Mouse (Mus musculus) spleen, adult 2 months (tissue): ENCODE measurements around the gene Mapk14. TPM values are rescaled to one million over a fixed set of nuclear protein-coding genes. Genes with fewer than 3 reads are reported as not detected.
A peak's percentile ranks its signal among the peaks of the same experiment; 100 is the strongest.

Experiments used
- DNase-seq, 2 experiments: peaks; one replicate each; pipeline versions ENCODE4 v3.0.0 to v3.0.0-alpha.2; 2012 to 2021; ENCODE audit warnings: low spot score in 2 of 2, low read depth in 1 of 2
- H3K27ac ChIP-seq: fragments of 200-500 bp; 2 replicates; pipeline ENCODE4 v1.5.1; 2012; ENCODE audit warnings: low read length, inconsistent platforms; ENCODE audit not compliant: insufficient read depth
- H3K27me3 ChIP-seq: fragments of 200-500 bp; 2 replicates; pipeline ENCODE4 v1.6.1; 2012; ENCODE audit warnings: mild to moderate bottlenecking, moderate library complexity, low read length, inconsistent platforms; ENCODE audit not compliant: control insufficient read depth, insufficient read depth
- H3K36me3 ChIP-seq: fragments of 200-500 bp; 2 replicates; pipeline ENCODE4 v1.6.1; 2012; ENCODE audit warnings: mild to moderate bottlenecking, low read length, inconsistent platforms; ENCODE audit not compliant: control insufficient read depth, insufficient read depth
- H3K4me1 ChIP-seq: fragments of 200-500 bp; 2 replicates; pipeline ENCODE4 v1.6.1; 2011; ENCODE audit warnings: inconsistent platforms; ENCODE audit not compliant: control insufficient read depth, insufficient read depth, insufficient read length
- H3K4me3 ChIP-seq: fragments of 200-500 bp; 2 replicates; pipeline ENCODE4 v1.5.1; 2011; ENCODE audit warnings: mild to moderate bottlenecking, inconsistent platforms; ENCODE audit not compliant: insufficient read depth, insufficient read length; ENCODE audit errors: extremely low read depth
- CTCF ChIP-seq: fragments of 200-500 bp; IDR thresholded peaks from 2 replicates; pipeline ENCODE4 v1.5.1; 2011; ENCODE audit warnings: mild to moderate bottlenecking, inconsistent platforms; ENCODE audit not compliant: insufficient read depth, insufficient read length, insufficient replicate concordance; ENCODE audit errors: extremely low read depth
- POLR2A ChIP-seq: fragments of 200-500 bp; IDR thresholded peaks from 2 replicates; pipeline ENCODE4 v1.6.1; 2011; ENCODE audit warnings: low read depth, low read length, inconsistent platforms
- WGBS: fragments of 180-500 bp; shearing (Covaris S2); methylation state at CpG from one replicate; pipeline ENCODE4 v1.1.7; 2018; 5-methylcytosine and 5-hydroxymethylcytosine counted together
- polyA plus RNA-seq: library from polyadenylated mRNA; depleted of rRNA; stranded (reverse); fragments of >200 nt; gene quantifications from 2 replicates; pipeline ENCODE4 v1.2.3, GENCODE M21; 2012

The Mapk14 gene
- polyA plus RNA-seq, 1 experiment: 83.1 TPM

- DNase-seq: no peak
- no peak overlapping the region for H3K27ac ChIP-seq
- 27% methylated on average over 1 of the region's 1 CpGs for whole genome bisulfite sequencing
- peaks cover 8% of the 10 kb centered on the region for H3K4me1 ChIP-seq
- H3K27me3 ChIP-seq: no peaks in the 10 kb centered on the region
- TF ChIP-seq CTCF: no peak
- TF ChIP-seq POLR2A: no peak
- H3K4me3 ChIP-seq: no peak overlapping the region
- H3K36me3 ChIP-seq: no peaks in the 10 kb centered on the region
These were observed 15.6 kb downstream of the Mapk14 start for GRCm38 (mm10) chr17:28706697-28707096.

GRCm38 (mm10) chr17:28707136-28707627 lies 16.1 kb downstream of the Mapk14 start:
- WGBS: 74% methylated on average over 3 of the region's 3 CpGs
- TF ChIP-seq CTCF (no peak), POLR2A (no peak)
- Histone ChIP-seq H3K4me1 (peaks cover 6% of the 10 kb centered on the region), H3K36me3 (no peaks in the 10 kb centered on the region), H3K27ac (no peak overlapping the region), H3K4me3 (no peak overlapping the region), H3K27me3 (no peaks in the 10 kb centered on the region)
- no peak for DNase-seq

- H3K4me1 ChIP-seq: peaks cover 8% of the 10 kb centered on the region
These were observed 16.7 kb downstream of the Mapk14 start for GRCm38 (mm10) chr17:28707816-28708215.

GRCm38 (mm10) chr17:28708989-28709388 lies 17.9 kb downstream of the Mapk14 start:
- no peaks in the 10 kb centered on the region for H3K27me3 ChIP-seq
- DNase-seq: no peak
- no peak overlapping the region for H3K4me3 ChIP-seq
- H3K27ac ChIP-seq: no peak overlapping the region
- no peak for TF ChIP-seq POLR2A
- TF ChIP-seq CTCF: no peak
- WGBS: 22% methylated on average over 2 of the region's 2 CpGs
- peaks cover 8% of the 10 kb centered on the region; the same call in 1 of the 2 replicates for H3K4me1 ChIP-seq
- peaks cover 3% of the 10 kb centered on the region; the same call in 1 of the 2 replicates for H3K36me3 ChIP-seq

More at GRCm38 (mm10) chr17:28707816-28708215, 16.7 kb downstream of the Mapk14 start:
- WGBS: 81% methylated on average over 2 of the region's 2 CpGs
- H3K36me3 ChIP-seq: no peaks in the 10 kb centered on the region
- no peak overlapping the region for H3K4me3 ChIP-seq
- H3K27me3 ChIP-seq: no peaks in the 10 kb centered on the region
- DNase-seq: no peak
- H3K27ac ChIP-seq: no peak overlapping the region
- TF ChIP-seq CTCF (no peak), POLR2A (no peak)

- peaks cover 8% of the 10 kb centered on the region; the same call in 1 of the 2 replicates for H3K4me1 ChIP-seq
- no peak for TF ChIP-seq POLR2A
- TF ChIP-seq CTCF: no peak
- no peak for DNase-seq
- H3K36me3 ChIP-seq: peaks cover 7% of the 10 kb centered on the region; the same call in 1 of the 2 replicates
- peak overlapping the region; percentile 63 for H3K27ac ChIP-seq
- H3K27me3 ChIP-seq: no peaks in the 10 kb centered on the region
- 59% methylated on average over 8 of the region's 8 CpGs for WGBS
- H3K4me3 ChIP-seq: no peak overlapping the region
These were observed 18.6 kb downstream of the Mapk14 start for GRCm38 (mm10) chr17:28709552-28710290.

GRCm38 (mm10) chr17:28710291-28710688 lies 19.2 kb downstream of the Mapk14 start:
- Histone ChIP-seq H3K4me3 (no peak overlapping the region), H3K27me3 (no peaks in the 10 kb centered on the region), H3K4me1 (peaks cover 8% of the 10 kb centered on the region; the same call in 1 of the 2 replicates), H3K27ac (no peak overlapping the region), H3K36me3 (peaks cover 10% of the 10 kb centered on the region)
- TF ChIP-seq POLR2A (no peak), CTCF (no peak)
- no peak for DNase-seq
- 79% methylated on average over 8 of the region's 8 CpGs for WGBS

GRCm38 (mm10) chr17:28711237-28711636 lies 20.1 kb downstream of the Mapk14 start:
- no peak for TF ChIP-seq CTCF
- no peak for TF ChIP-seq POLR2A
- no peak overlapping the region for H3K27ac ChIP-seq
- no peak overlapping the region for H3K4me3 ChIP-seq
- H3K27me3 ChIP-seq: no peaks in the 10 kb centered on the region
- DNase-seq: no peak
- WGBS: 94% methylated on average over 6 of the region's 6 CpGs
- H3K36me3 ChIP-seq: peaks cover 16% of the 10 kb centered on the region
- peaks cover 8% of the 10 kb centered on the region; the same call in 1 of the 2 replicates for H3K4me1 ChIP-seq
